Mouse (Mus musculus): ENCODE measurements around the gene Nans. TPM values are rescaled to one million over a fixed set of nuclear protein-coding genes. Genes with fewer than 3 reads are reported as not detected.

The Nans gene
- polyA plus RNA-seq, 1 experiment = 53.4 TPM

DNA sequence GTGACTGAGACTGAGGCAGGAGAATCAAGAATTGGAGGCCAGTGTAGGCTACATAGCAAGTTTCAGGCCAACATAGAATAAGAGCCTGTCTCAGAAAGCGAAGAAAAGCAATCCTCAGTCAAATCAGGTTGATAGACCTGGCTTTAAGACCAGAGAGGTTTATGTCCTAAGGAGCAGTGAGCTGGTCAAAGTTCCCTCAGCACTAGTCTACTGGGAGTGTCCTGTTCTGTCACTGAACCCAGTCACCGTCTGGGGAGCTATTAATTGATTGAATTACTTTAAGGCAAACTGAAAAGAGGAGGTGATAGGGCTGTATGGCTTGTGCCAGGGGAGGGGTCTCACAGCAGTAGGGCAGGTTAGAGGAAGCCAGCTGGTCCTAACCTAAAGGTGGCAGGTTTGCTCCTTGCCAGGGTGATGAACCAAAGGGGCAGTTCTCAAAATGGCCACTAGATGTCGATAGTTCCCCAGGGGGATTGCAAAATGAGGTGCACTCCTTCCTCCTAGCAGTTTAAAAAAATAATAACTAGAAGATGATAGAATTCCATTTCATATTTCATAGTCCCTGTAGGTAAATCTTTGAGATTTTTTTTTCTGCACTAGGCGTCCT lies 8.3 kb downstream of the Nans start:
- Histone ChIP-seq H3K4me3 (ENCODE audit: control insufficient read depth, insufficient read depth, low read length) (no peak overlapping the region), H3K36me3 (ENCODE audit: control insufficient read depth, insufficient read depth, low read length) (peaks cover 48% of the 10 kb centered on the region), H3K27ac (ENCODE audit: control insufficient read depth, insufficient read depth, low read length) (no peak overlapping the region), H3K27me3 (ENCODE audit: control insufficient read depth, insufficient read depth, low read length) (no peaks in the 10 kb centered on the region), H3K4me1 (replicated peaks; ENCODE audit: control insufficient read depth, insufficient read depth, low read length) (no peaks in the 10 kb centered on the region)
- TF ChIP-seq POLR2A (IDR thresholded peaks at IDR 0.05; ENCODE audit: control insufficient read depth, extremely low read depth, insufficient read depth, low read length, poor library complexity) (no peak), CTCF (IDR thresholded peaks at IDR 0.05; ENCODE audit: borderline replicate concordance, control insufficient read depth, extremely low read depth, insufficient read depth, low read length, poor library complexity) (no peak; the same call in 1 of the 2 replicates)
- peak; percentile 85 for DNase-seq
- 57% methylated on average over 4 of the region's 4 CpGs for WGBS

DNA sequence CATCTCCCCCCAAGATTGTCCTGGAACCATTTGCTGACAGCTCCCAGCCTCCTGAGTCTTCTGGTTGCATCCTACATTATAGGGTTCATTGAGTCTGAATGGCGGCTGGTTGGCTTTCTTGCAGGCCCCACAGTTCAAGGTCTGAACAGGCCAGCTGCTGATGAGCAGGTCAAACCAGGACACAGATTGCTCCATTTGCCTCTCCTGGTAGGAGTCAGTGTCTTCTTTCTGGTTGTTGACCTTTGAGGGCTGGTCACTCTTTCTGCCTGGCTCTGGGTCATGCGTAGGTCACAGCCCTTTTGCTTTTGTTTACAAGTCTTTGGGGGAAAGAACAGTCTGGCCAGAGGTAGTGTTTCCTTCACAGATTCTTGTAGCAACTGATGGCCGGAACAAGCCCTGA lies 9.5 kb downstream of the Nans start:
- no peak for TF ChIP-seq CTCF (IDR thresholded peaks at IDR 0.05; ENCODE audit: borderline replicate concordance, control insufficient read depth, extremely low read depth, insufficient read depth, low read length, poor library complexity)
- no peak for TF ChIP-seq POLR2A (IDR thresholded peaks at IDR 0.05; ENCODE audit: control insufficient read depth, extremely low read depth, insufficient read depth, low read length, poor library complexity)
- Histone ChIP-seq H3K27me3 (ENCODE audit: control insufficient read depth, insufficient read depth, low read length) (no peaks in the 10 kb centered on the region), H3K4me1 (replicated peaks; ENCODE audit: control insufficient read depth, insufficient read depth, low read length) (no peaks in the 10 kb centered on the region), H3K4me3 (ENCODE audit: control insufficient read depth, insufficient read depth, low read length) (no peak overlapping the region), H3K27ac (ENCODE audit: control insufficient read depth, insufficient read depth, low read length) (no peak overlapping the region), H3K36me3 (ENCODE audit: control insufficient read depth, insufficient read depth, low read length) (peaks cover 50% of the 10 kb centered on the region)
- DNase-seq = no peak
- WGBS = 93% methylated on average over 3 of the region's 3 CpGs

DNA sequence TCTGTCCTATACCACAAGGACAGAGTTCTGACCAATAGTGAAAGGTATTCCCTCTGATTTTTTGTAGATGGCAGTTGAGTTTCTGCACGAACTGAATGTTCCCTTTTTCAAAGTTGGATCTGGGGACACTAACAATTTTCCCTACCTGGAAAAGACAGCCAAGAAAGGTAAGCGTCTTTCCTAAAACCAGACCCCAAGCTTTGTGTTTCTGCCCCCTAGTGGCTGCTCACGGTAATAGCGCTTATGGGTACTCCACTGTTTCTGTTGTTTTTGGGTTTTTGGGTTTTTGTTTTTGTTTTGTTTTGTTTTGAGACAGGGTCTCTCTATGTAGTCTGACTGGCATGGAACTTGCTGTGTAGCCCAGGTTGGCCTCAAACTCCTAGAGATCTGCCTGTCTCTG lies 9.9 kb downstream of the Nans start:
- no peak for TF ChIP-seq CTCF (IDR thresholded peaks at IDR 0.05; ENCODE audit: borderline replicate concordance, control insufficient read depth, extremely low read depth, insufficient read depth, low read length, poor library complexity)
- no peaks in the 10 kb centered on the region for H3K27me3 ChIP-seq (ENCODE audit: control insufficient read depth, insufficient read depth, low read length)
- WGBS = 19% methylated on average over 4 of the region's 4 CpGs
- no peak overlapping the region for H3K27ac ChIP-seq (ENCODE audit: control insufficient read depth, insufficient read depth, low read length)
- no peaks in the 10 kb centered on the region for H3K4me1 ChIP-seq (replicated peaks; ENCODE audit: control insufficient read depth, insufficient read depth, low read length)
- peaks cover 47% of the 10 kb centered on the region for H3K36me3 ChIP-seq (ENCODE audit: control insufficient read depth, insufficient read depth, low read length)
- DNase-seq = peak; percentile 57
- H3K4me3 ChIP-seq (ENCODE audit: control insufficient read depth, insufficient read depth, low read length) = no peak overlapping the region

DNA sequence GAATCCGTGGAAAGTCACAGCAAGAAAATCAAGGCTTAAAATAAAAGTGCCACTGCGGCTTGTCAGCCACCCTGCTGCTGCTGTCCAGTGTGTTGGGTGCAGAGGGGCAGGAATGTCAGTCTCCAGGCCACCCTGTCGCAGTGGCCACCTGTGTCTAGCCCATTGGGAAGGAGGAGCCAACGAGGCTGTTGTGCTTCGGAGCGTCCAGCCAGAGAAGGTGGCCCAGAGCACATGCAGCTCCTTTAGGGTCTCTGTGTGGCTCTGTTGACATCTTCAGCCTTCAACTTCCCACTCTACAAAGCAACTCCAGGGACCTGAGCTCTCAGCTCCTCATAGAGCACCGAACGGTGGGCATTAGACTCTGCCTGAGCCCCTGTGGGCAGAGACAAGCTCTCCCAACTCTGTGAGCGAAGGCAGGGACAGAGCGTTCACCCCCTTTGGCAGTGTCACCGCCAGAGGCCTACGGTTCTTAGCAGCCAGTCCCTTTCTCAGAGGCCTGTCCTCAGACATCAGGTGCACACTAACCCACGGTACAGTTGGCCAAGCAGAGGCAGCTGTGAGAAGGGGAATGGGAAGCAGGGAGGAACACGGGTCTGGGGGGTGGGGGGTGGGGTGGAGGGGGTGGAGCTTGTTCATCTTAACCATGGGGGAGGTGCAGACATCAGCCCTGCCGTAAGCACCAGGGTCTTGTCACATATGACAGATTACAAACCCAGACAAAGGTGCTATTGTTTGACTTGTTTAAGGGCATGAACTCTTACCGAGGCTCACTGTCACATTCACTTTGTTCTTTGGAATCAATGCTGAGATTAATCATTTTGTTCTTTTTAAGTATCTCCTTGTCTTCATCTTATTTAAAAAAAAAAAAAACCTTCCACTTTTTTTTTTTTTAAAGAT lies 13.8 kb downstream of the Nans start:
- peaks cover 39% of the 10 kb centered on the region for H3K36me3 ChIP-seq (ENCODE audit: control insufficient read depth, insufficient read depth, low read length)
- no peak for TF ChIP-seq CTCF (IDR thresholded peaks at IDR 0.05; ENCODE audit: borderline replicate concordance, control insufficient read depth, extremely low read depth, insufficient read depth, low read length, poor library complexity)
- TF ChIP-seq POLR2A (IDR thresholded peaks at IDR 0.05; ENCODE audit: control insufficient read depth, extremely low read depth, insufficient read depth, low read length, poor library complexity) = no peak
- WGBS = 93% methylated on average over 16 of the region's 16 CpGs

DNA sequence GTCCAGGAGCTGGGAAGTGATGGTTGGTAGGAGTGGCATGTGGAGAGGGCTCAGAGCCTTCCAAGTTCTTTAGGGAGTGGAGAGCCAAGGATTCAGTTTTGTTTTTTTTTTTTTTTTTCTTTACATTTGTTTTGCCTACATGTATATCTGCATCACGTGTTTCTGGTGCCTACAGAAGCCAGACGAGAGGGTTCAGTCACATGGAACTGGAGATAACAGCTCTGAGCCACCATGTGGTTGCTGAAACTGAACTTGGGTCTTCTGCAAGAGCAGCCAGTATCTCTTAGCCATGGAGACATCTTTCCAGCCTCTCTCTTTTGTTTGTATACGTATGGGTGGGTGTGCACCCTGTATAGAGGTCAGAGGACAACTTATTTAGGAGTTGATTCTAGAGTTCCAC lies 14.8 kb downstream of the Nans start:
- H3K4me3 ChIP-seq (ENCODE audit: control insufficient read depth, insufficient read depth, low read length) = no peak overlapping the region
- peaks cover 9% of the 10 kb centered on the region for H3K4me1 ChIP-seq (replicated peaks; ENCODE audit: control insufficient read depth, insufficient read depth, low read length)
- no peak overlapping the region for H3K27ac ChIP-seq (ENCODE audit: control insufficient read depth, insufficient read depth, low read length)
- 87% methylated on average over 3 of the region's 3 CpGs for WGBS
- DNase-seq = no peak
- peaks cover 39% of the 10 kb centered on the region for H3K36me3 ChIP-seq (ENCODE audit: control insufficient read depth, insufficient read depth, low read length)
- no peak for TF ChIP-seq POLR2A (IDR thresholded peaks at IDR 0.05; ENCODE audit: control insufficient read depth, extremely low read depth, insufficient read depth, low read length, poor library complexity)
- no peak for TF ChIP-seq CTCF (IDR thresholded peaks at IDR 0.05; ENCODE audit: borderline replicate concordance, control insufficient read depth, extremely low read depth, insufficient read depth, low read length, poor library complexity)
- H3K27me3 ChIP-seq (ENCODE audit: control insufficient read depth, insufficient read depth, low read length) = no peaks in the 10 kb centered on the region

More for the DNA sequence above, 13.8 kb downstream of the Nans start:
- H3K4me1 ChIP-seq (replicated peaks; ENCODE audit: control insufficient read depth, insufficient read depth, low read length) = peaks cover 9% of the 10 kb centered on the region
- H3K27me3 ChIP-seq (ENCODE audit: control insufficient read depth, insufficient read depth, low read length) = no peaks in the 10 kb centered on the region
- no peak overlapping the region for H3K27ac ChIP-seq (ENCODE audit: control insufficient read depth, insufficient read depth, low read length)
- no peak overlapping the region for H3K4me3 ChIP-seq (ENCODE audit: control insufficient read depth, insufficient read depth, low read length)
- no peak for DNase-seq

DNA sequence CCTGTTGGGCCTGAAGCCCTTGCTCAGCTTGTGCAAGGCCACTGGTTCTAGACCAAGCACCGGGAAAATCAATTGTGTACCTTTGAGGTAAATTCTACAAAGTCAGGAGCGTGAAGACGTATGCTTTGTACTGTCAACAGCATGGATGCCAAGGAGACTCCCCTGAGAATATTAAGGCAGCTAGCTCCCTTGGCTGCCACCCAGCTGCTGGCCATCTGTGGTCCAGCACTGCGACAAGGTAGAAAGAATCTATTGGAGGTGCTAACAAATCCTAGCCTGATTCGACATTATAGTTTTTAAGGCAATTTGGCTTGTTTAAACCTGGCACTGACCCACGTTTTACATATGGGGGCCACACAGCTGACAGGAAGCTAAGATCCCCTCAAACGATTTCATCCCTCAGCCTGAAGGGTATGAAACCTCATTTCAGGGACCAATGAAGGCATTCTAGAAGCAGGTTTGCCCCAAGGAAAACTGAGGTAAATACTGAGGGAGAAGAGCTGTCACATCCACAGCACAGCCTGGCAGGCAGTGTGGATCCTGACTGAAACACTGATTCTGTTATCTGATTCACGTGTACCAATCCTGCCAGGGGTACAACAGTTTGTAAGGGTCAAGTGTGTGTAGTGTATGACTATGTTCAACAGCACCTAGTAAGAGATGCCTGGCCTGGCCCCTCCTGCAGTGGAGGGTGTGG lies 16.5 kb downstream of the Nans start:
- no peak for DNase-seq
- no peak for TF ChIP-seq CTCF (IDR thresholded peaks at IDR 0.05; ENCODE audit: borderline replicate concordance, control insufficient read depth, extremely low read depth, insufficient read depth, low read length, poor library complexity)
- no peak for TF ChIP-seq POLR2A (IDR thresholded peaks at IDR 0.05; ENCODE audit: control insufficient read depth, extremely low read depth, insufficient read depth, low read length, poor library complexity)
- H3K27ac ChIP-seq (ENCODE audit: control insufficient read depth, insufficient read depth, low read length) = no peak overlapping the region
- no peaks in the 10 kb centered on the region for H3K27me3 ChIP-seq (ENCODE audit: control insufficient read depth, insufficient read depth, low read length)
- WGBS = 79% methylated on average over 8 of the region's 8 CpGs
- H3K4me1 ChIP-seq (replicated peaks; ENCODE audit: control insufficient read depth, insufficient read depth, low read length) = peaks cover 9% of the 10 kb centered on the region
- no peak overlapping the region for H3K4me3 ChIP-seq (ENCODE audit: control insufficient read depth, insufficient read depth, low read length)
- peaks cover 30% of the 10 kb centered on the region for H3K36me3 ChIP-seq (ENCODE audit: control insufficient read depth, insufficient read depth, low read length)
